Mouse (Mus musculus): Measurements from ENCODE around the gene Akirin2.
"Not testable (repeated sequence)": the region's sequence is repeated elsewhere in the genome, so short reads cannot be mapped to it uniquely, and the experiment has no call there.

Akirin2 gene

DNA sequence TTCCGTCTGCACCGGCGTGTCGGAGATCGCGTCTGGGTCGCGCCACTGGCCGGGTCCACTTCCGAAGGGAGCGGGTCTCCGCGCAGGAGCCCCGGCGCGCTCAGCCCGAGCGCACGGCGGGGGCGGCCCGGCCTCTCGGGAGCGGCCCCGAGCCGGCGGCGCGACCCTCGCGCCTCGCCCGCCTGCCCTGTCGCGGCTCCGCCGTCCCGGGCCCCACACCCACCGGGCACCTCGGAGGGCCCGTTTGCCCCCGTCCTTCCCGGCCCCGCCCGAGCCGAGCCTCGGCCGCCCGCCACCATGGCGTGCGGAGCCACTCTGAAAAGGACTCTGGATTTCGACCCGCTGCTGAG is at the start of gene Akirin2:
Gene Akirin2 (plus strand): TSS at position 190 of the 350 bp plus-strand sequence.
- no peak for DNase-seq (ENCODE audit: low spot score)

DNA sequence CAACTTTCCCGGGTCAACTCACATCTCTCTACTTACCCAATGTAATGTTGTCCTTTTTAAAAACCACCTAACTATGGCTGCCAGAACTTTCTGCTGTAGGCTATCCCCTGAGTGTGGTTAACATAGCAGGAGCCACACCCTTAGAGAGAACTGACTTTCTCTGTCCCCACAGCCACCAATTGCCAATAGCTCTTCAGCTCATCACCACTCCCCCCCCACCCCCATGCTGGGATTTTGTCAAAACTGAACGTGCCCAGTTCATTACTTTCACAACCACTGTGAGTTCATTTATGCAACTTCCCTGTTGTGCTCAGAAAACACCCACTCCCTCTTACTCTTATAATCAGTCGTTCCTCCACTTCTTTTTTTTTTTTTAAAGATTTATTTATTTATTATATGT is 40.4 kb upstream of the Akirin2 start:
- DNase-seq (ENCODE audit: low spot score): no peak

DNA sequence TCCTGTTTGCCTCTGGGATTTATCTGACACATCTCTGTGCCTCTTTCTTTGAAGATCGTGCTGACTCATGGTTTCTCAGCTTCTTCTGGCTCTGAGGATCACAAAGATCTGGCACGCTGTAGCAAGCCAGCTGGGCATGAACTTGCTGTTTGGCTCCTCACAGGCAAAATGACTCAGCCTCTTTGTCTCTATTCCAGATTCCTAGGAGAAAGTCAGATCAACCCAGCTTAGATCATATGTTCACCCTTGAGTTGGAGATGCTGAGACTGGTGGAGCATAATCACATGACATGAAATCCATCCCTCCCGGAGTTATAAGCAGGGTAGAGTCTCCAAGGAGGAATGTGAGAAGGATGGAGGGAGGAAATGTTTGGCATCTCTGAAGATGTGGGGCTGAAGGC is 27.9 kb upstream of the Akirin2 start:
- DNase-seq (ENCODE audit: low spot score): peak; percentile 22

DNA sequence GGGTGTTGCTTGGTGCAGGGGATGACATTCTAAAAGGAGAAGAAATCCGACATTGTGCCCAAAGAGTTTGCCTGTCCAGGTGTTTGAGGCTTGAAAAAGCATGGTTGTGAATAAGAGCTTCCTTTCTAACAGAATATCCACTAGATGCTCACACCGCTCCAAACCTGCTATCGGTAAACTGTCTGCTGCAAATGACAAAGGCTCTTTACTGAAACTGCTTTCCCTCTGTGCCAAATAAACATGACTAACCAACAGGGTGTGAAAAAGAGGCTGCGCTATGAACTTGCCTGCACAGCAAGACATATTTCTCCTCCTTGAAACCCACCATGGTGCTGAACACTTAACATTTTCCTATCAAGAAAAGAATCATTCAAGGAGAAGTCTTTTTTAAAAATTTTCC is 27.2 kb upstream of the Akirin2 start:
- no peak for DNase-seq (ENCODE audit: low spot score)

DNA sequence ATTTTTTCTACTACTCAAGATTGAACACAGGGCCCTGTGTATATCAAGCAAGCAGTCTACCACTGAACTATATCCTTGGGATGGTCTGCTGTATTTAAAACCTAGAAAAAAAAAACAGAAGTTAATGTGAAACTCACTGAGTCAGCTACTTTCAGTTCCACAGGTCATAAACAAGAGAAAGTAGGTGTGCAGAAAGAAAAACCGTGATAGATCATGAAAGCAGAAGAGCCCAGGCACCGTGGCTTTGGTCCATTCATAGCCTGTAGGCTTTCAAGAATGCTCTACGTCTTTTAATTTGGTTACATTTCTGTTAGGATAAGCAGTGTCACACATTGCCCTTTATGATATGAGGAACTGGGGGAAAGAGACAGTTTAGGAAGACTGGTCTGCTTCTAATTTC is 24.0 kb upstream of the Akirin2 start:
- no peak for DNase-seq (ENCODE audit: low spot score)

DNA sequence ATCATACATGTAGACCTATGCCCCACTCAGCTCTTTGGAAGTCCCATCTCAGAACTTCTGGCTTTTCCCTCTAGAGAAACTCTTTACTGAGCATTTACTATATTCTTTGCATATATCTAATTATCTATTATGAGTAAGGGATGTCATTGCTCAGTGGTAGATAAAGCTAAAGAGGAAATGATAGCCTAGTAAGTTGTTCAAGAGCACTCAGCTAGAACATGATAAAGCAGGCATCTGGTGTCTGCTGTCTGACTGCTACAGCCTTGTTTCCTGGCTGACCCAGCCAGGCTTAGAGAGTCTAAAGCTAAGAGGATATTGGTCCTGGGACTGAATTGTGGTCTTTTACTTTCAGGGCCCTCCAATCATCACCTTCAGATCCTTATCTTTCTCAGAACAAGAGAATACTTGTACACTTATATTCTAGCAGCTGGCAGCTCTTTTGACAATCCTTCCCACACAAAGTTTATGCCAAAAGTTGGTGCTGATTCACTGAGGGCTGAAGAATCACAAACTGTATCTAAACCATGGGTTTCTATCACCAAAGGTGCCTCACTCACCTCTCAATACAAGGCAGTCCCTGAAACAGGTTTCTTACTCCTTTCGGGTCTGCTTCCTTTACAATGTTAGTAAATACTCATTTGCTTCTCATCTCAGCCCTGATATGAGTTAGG is 22.2 kb upstream of the Akirin2 start:
- no peak for DNase-seq (ENCODE audit: low spot score)

DNA sequence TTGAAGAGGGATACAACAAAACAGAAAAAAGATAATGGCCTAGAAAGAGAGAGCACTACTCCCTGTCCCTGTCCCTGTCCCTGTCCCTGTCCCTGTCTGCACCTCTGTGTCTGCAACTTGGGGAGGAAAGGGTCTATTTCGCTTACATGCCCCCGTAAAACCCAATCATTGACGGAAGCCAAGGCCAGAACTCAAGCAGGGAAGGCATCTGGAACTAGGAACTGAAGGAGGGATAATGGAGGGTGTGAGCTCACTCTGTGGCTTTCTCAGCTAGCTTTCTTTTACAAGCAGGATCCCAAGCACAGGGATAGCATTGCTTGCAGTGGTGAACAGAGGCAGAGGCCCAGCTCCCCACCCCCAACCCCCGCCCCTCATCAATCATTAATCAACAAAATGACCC is 21.4 kb upstream of the Akirin2 start:
- DNase-seq (ENCODE audit: low spot score): no peak

DNA sequence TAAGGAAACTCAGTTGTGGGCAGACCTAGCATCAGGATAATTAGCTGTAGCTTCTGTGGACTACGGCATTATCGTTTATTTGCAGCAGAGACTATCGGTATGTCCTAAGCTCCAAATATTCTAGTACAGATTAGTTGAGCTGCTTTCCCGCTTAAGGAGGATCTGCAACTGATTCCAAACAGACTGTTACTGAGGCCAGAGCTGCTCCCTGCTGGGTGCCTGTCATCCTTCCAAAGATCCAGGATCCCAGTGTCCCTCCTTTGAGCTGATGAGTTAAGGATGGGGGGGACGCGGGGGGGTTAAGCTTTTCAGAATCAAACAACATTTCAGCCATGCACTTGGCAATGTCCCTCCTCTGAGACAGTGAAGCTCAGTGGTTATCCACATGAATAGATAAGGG is 20.8 kb upstream of the Akirin2 start:
- DNase-seq (ENCODE audit: low spot score): no peak

DNA sequence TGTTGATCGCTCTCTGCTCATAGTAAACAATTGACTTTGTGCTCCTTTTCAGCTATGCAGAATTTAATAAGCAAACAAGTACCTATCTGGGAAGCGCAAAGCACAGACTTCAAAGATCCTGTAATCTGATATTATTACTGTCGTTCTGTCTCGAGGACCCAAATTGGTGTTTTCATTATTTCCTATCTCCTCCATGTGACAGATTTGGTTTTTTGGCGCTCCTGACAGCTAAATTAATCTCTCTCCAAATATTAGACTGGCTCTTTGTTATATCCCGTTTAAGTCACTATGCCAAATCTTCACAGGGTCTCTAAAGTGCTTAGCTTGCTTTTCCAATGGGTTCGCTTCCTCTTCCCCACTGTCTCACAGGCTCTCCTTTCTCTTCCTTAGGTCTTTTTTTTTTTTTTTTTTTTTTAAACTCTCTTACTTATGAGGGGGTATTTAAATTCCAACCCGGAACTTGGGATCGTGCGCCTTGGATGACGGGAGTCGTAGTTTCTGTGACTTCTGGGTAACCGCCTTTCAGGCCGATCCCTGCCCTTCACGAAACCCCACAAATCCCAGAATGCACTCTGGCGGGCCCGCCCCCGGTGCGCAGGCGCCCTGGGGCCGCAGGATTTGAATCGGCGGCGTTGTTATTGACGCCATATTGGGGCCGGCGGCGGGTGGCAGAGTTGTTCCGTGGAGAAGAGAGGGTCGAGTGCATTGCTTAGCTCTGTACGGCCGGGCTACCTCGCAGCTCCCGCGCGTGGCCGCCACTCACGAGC is 573 bp upstream of the Akirin2 start:
- peak; percentile 98 for DNase-seq (ENCODE audit: low spot score)

DNA sequence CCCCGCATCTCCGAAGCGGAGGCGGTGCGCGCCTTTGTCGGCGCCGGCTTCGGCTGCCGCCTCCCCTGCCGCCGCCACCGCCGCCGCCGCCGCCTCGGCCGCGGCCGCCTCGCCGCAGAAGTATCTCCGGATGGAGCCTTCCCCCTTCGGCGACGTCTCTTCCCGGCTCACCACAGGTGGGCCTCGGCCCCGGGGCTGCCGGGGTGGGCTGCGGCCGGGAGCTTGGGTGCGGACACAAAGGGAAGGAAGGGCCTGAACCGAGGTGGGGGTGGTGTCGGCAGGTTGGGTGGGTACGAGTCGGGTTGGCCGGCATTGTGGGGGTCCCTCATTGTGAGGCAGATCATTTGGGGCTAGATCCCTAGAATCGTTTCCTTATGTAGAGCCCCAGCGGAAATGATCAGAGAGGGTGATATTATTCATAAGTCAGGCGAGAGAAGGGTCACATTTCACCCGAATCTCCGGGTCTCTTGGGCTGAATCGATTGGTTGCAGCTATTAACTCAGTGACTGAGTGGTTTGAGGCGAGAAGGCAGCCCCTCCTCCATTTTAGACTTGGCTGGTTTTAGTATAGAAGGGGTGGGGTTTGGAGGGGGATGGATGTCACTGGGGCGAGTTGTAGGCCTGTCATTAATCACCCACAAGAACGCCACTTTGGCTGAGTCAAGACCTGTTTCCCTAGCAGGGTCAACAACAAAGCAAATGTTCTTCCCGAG is 517 bp downstream of the Akirin2 start:
- DNase-seq (ENCODE audit: low spot score): peak; percentile 69

DNA sequence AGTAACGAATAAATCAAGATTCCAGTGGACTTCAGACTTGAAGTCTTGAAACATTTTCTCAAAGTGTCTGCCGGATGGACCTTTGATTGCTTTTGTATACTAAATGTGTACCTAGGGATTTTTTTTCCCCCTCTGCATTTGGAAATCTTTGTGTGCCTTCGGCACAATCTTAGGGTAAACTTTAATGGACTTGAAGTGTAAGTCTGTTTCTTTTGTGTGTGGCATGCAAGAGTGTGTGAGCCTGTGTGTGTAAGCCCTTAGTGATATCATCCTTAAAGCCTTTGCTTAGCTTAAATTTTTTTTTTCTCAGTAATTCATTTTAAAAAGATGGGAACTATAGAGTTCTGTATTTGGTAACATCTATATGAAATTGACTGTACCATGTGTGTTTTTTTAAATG is 1.2 kb downstream of the Akirin2 start:
- DNase-seq (ENCODE audit: low spot score): no peak

DNA sequence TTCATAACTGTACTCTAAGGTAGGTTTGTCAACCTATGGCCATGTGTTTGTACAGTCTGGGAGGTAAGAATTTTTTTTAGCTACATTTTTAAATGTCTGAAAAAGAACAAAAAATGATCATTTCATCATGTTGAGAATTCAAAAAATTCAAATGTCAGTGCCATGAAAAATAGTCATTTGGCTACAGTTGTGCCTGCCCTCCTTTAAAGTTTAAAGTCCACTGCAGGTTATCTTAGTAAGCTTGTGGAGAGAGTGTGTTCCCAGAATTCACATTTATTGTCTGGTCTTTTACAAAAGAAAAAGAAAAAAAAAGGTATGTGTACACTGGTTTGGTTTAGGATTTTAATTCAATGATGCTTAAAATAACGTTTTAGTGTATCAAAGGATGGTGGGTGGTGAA is 3.9 kb downstream of the Akirin2 start:
- no peak for DNase-seq (ENCODE audit: low spot score)

DNA sequence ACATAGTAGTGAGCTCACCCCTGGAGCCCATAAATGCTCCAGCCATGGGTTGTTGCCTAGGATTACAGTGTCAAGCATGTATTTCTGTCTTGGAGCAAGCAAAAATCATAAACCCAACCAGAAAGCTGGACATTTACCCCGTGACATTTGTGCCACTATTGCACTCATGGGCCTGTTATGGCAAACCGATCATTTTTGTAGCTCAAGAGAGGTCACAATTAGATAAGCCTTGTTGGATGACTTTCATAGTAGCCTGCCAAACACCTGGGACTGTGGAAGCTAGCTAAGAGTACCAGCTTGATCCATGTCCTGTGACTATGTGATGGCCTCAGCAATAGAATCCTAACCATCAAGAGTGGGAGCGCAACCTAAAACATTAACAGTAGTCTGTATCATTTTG is 4.9 kb downstream of the Akirin2 start:
- DNase-seq (ENCODE audit: low spot score): no peak

DNA sequence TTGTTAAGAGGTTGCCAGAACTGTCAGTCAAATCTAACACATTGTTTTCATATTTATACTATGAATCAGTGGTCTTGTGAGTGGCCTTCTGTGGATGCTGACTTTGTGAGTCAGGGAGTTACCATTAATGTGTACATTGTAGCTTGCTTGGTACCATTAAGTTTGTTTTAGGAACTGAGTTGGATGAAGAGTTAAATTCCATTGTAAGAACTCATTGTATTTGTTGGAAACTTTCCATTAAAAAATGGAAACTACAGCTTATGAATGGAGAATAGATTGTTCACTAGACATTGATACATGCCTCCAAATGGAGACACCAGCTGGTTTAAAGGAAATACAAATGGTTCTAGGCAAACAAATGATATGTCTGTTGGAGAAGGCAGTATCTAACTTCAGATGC is 5.4 kb downstream of the Akirin2 start:
- no peak for DNase-seq (ENCODE audit: low spot score)

DNA sequence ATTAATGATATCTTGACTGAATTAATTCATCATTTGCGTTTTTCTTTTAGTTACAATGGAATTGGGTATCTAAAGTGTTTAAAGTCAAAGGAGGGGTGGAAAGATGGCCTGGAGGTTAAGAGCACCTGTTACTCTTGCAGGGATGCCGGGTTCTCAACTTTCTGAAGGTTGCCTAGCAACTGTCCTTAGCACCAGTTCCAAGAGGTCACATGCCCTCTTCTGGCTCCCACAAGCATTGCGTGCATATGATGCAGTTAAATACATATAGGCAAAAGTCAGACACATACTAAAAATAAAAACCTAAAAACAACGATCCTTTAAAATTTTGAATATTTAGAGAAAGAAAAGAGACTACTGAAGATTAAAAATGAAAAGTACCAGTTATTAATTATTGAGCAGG is 10.2 kb downstream of the Akirin2 start:
- DNase-seq (ENCODE audit: low spot score): peak; percentile 41

DNA sequence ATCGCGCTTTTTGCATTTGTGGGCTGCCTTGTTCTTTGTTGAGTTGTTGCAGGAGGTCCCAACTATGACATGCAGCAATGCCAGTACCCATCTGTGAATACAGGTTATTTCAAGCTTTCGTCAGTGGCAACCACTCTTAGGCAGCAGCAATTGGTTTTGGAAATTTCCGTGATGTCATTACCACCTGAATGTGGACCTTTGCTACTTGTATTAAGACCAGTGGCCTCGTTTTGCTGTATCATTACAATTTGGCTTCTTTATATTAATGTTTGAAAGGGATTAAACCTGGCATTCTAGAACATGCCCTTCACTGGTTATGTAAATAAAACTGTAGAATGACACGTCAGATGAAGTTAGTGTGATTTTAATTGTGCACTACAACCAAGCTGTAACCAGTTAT is 15.5 kb downstream of the Akirin2 start:
- DNase-seq (ENCODE audit: low spot score): no peak

DNA sequence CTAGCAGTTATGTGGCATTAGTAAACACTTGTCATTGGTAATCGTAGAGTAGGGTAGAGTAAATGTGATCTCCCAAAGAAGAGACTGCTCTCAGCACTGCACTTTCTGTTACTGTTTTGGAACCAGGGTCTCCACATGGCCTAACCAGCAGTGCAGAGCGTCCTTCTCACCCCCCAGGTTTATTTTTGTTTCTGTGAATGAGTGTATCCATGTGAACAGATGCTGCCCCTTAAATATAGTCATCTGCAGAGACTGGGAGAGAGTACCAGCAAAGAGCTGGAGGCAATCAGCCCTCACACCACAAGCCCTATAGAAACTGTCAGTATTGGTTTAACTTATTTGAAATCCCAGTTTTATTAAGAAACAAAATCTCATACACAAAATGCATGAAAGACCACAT is 22.1 kb downstream of the Akirin2 start:
- DNase-seq (ENCODE audit: low spot score): no peak

DNA sequence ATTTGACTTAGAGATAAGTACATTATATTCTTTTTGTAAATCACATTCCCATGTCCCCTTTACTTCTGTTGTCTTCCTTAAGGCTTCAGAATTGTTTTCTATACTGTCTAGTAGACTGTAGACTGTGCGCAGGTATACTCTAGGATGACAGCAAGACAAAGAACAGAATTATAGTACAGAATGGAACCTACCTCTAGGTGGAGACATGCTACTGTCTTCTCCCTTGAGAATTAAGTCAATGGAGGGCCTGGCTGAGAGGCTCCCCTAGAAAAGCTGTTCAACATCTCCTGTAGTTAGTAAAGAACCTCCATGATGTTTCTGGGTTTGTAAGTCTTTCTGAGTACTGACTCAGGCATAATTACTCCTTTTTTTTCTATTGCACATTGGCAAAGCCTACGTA is 26.3 kb downstream of the Akirin2 start:
- no peak for DNase-seq (ENCODE audit: low spot score)

DNA sequence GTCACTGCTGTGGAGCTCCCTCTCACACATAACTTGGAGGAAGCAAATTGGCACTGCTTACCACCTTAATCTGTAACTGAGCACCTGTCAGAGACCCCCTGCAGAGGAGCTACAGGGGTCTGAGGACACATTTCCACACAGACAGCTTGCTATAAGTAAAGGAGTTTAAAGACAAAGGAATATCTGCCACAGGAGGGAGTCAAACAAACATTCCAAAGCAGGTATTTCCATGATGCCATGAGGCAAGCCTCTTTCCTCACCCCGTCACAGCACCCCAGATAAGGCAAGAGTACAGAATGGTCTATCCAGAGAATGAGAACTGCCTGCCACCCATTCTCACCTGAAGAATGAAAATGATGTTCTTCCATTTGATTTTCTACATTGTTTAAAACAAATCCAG is 28.5 kb downstream of the Akirin2 start:
- no peak for DNase-seq (ENCODE audit: low spot score)

DNA sequence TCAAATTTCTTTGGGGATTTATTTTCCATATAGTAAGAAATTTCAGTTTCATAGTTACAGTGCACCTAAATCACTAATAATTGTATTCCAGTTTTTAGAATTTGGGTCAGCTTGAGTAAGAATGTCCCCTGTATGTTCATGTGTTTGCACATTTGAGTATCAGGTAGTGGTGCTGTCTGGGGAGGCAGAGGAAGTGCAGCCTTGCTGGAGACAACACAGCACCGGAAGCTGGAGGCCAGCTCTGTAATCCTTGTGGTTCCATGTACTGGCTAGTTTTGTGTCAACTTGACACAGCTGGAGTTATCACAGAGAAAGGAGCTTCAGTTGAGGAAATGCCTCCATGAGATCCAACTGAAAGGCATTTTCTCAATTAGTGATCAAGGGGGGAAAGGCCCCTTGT is 30.8 kb downstream of the Akirin2 start:
- not testable (repeated sequence) for DNase-seq (ENCODE audit: low spot score)

DNA sequence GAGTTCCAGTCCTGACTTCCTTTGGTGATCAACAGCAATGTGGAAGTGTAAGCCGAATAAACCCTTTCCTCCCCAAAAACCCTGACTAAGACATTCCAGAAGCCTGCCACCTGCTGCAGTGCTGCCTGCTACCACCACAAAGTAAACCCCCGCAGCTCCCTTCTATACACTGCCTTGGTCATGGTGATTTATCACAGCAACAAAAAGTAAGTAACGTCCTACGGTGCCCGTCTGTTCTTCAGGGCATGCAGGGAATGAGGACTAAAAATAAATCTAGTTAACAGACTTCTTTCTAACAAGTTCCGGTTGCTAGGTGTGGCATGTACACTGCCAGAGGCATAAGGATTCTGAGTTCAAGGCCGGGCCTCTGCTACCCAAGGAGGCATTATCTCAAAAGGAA is 31.3 kb downstream of the Akirin2 start:
- no peak for DNase-seq (ENCODE audit: low spot score)

DNA sequence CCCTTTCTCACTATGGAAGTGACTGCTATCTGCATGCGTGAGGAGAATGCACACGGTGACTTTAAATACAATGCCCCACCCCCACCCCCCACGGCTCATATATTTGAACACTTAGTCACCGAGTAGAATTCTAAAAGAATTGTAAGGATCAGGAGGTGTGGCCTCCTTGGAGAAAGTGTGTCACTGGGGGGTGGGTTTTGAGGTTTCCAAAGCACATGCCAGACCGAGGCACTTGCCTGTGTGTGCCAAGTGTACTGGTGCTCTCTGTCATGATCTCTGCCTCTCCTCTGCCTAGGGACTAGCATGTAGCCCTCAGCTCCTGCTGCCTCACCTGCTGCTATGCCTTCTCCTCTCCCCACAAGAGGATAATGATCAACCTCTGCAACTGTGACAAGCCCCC is 31.7 kb downstream of the Akirin2 start:
- no peak for DNase-seq (ENCODE audit: low spot score)

DNA sequence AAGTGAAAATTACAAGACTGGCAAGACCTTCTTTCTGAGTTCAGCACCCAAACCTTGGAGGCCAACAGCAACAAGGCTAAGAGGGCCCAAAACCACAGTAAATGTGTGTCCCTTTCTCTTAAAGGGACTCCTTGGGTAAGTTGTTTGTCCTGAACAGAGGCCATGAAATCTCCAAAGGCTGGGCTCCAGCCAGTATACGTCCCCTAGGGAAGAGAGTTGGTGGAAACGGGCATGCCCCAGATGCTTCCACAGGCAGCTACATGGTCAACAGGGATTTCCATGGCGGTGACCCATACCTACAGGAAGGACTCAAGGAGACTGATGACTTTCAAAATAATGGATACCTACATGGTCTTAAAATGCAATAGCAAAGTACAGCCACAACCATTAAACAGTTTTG is 32.7 kb downstream of the Akirin2 start:
- DNase-seq (ENCODE audit: low spot score): no peak
